Mouse (Mus musculus): ENCODE measurements around the gene Nuak1.

Gene Nuak1

DNA sequence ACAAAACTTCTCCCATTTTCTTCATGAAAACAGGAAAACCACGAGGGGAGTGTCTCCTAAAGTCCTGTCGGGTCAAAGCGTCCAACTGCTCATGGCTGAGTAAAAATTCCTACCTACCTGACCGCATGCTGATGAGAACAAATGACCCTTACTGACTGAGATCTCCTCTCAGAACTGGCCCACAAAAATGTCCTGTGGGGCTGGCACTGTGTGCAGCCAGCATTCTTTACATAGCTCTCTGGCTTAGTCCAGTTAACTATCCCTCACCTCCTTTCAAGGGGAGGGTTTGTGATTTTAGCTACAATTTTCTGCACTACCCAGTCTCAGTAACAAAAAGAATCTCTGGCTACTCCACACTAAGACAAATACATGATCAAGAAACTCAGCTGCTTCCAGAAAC is 100.9 kb downstream of the Nuak1 start:
- no peak for DNase-seq (ENCODE audit: low spot score)

DNA sequence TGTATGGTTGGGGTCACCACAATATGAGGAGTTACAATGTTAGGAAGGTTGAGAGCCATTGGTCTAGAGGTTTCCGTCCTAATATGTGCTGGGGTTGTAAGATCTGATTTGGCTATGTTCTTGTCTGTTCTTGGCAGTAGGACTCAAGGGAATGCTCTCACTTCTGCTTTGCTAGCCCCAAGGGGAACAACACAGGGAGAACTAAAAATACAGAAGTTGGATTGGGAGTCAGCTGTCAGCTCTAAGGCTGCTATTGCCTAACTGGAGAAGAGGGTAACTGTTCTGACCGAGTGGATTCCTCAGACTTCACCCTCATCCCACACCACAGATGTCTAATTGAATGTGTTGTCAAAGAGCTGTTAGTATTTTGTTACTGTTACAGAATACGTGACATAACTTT is 101.6 kb downstream of the Nuak1 start:
- no peak for DNase-seq (ENCODE audit: low spot score)

DNA sequence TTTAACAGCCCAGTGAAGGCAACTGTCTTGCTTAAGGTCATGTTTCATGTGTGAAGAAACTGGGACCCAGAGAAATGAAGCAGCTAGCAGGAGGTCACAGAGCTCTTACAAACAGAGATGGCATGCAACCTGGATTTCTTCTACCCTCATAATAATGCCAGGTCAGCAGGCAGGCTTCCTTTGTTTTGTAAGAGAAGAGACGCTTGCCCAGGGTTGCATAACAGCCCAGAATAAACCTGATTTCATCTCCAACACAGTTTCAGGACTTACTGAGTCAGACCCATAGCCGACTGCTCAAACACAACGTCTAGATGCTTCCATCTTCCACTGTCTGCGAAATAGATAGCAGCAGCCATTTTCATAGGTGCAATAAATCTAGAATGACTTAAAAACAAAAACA is 105.0 kb downstream of the Nuak1 start:
- no peak for DNase-seq (ENCODE audit: low spot score)

DNA sequence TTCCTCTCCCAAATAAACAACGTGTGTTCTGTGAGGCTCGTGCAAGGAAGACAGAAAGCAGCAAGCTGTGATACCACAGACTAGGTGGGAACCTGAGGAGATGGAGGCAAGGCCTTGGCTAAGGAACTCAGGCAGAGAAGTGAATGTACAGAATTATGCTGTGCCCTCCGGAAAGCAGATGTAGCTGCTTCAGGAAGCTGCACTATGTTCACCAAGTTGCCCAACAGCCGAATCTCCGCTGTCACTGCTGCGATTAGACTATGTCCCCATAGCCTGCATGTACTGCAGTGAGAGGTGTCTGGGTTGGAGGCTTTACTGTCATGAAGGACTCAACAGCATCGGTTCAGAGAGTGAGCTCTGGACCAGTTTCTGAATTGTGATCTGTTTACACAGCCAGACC is 110.6 kb downstream of the Nuak1 start:
- DNase-seq (ENCODE audit: low spot score) = no peak

DNA sequence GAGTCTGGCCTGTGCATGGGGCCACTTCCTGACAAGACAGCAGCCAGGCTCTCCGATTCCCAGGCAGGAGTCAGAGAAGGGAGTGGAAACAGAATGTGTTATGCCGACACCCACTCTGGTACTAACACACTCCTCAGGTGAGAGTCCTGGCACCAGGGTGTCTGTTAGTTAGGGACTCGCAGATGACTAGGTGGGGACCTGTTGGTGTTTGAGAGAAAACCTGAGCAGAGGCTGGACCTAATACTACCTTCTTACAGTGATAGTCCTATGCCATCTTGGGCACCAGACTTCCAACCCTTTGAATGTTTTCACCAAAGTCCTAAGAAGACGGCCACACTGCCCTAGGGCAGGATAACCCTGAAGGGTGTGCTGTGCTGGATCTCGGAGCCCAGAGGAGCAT is 111.1 kb downstream of the Nuak1 start:
- no peak for DNase-seq (ENCODE audit: low spot score)

DNA sequence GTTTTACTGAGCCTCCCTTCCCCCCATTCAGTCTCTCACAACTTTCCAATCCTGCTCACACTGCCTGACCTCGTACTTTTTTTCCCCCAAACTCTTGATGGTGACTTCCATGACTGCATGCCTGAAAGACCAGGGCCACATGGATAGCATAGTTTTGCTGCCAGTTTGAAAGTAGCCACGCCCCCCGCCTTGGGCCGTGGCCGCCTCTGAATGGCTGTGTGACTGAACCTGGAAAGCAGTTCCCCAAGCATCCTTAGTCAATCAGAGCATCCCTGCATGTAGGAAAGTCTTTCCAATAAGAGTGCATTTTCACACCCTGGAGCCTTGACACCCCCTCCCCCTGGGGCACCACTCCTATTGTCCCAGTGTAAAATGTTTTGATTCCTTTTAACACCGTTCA is 116.4 kb downstream of the Nuak1 start:
- no peak for DNase-seq (ENCODE audit: low spot score)
